Mouse (Mus musculus) forebrain, embryonic 12.5 days (tissue): ENCODE results near the gene Slc39a1. TPM values are rescaled to one million over a fixed set of nuclear protein-coding genes. Genes with fewer than 3 reads are reported as not detected.

Experiments
- ATAC-seq: fragments of 200-750 bp; cut with Nextera tagmentation; 2 replicates; pipeline ENCODE4 v1.8.0; 2017; ENCODE audit warnings: moderate TSS enrichment; ENCODE audit not compliant: low FRiP score
- H3K27ac ChIP-seq: fragments of 300-500 bp; sonication (generic); 2 replicates; pipeline ENCODE4 v1.5.1; 2016; ENCODE audit warnings: mild to moderate bottlenecking
- H3K27me3 ChIP-seq: fragments of 300-500 bp; sonication (generic); 2 replicates; pipeline ENCODE4 v1.6.1; 2016; ENCODE audit warnings: mild to moderate bottlenecking
- H3K36me3 ChIP-seq: fragments of 300-500 bp; sonication (generic); replicated peaks from 2 replicates; pipeline ENCODE4 v1.6.1; 2016; ENCODE audit warnings: mild to moderate bottlenecking
- H3K4me1 ChIP-seq: fragments of 300-500 bp; sonication (generic); 2 replicates; pipeline ENCODE4 v1.6.1; 2016
- H3K4me2 ChIP-seq: fragments of 300-500 bp; sonication (generic); 2 replicates; pipeline ENCODE4 v1.6.1; 2016; ENCODE audit warnings: mild to moderate bottlenecking, moderate library complexity
- H3K4me3 ChIP-seq: fragments of 300-500 bp; sonication (generic); replicated peaks from 2 replicates; pipeline ENCODE4 v1.5.1; 2016; ENCODE audit warnings: mild to moderate bottlenecking
- H3K9ac ChIP-seq: fragments of 300-500 bp; sonication (generic); 2 replicates; pipeline ENCODE4 v1.6.1; 2016; ENCODE audit warnings: mild to moderate bottlenecking
- H3K9me3 ChIP-seq: fragments of 300-500 bp; sonication (generic); 2 replicates; pipeline ENCODE4 v1.6.1; 2016
- WGBS: fragments of 180-500 bp; shearing (Covaris S2); methylation state at CpG from one replicate; pipeline ENCODE4 v1.1.7; 2016; 5-methylcytosine and 5-hydroxymethylcytosine counted together
- polyA plus RNA-seq: library from polyadenylated mRNA; unstranded; fragments of >200 nt; fragmentation: Nextera tagmentation; extraction: Ambion mirVana; gene quantifications from 2 replicates; pipeline ENCODE4 v1.2.1, GENCODE M21; 2016

The Slc39a1 gene
- polyA plus RNA-seq, 1 experiment from 2014 or later: 32.8 TPM

DNA sequence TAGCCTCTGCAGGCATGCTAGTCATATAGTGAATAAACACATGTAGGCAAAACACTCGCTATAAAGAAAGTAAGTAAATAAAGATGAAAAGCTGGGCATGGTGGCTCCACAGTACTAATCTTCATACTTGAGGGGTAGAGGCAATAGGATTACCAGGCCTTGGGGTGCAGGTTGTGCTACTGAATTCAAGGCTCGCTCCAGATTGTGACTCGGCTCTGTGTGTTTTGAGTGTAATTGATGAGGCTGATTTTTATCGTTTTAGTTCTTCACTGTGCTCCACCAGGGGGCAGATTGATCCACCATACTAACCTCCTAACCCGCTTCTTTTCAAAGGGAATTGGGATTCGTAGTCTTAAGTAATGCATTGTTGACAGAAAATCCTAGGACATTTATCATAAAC lies 27.9 kb upstream of the Slc39a1 start:
- Histone ChIP-seq H3K9me3 (no peaks in the 10 kb centered on the region), H3K4me2 (peak overlapping the region; percentile 69), H3K4me1 (peaks cover 18% of the 10 kb centered on the region), H3K9ac (peak overlapping the region; percentile 63), H3K36me3 (peaks cover 8% of the 10 kb centered on the region), H3K4me3 (peak overlapping the region; percentile 45), H3K27me3 (no peaks in the 10 kb centered on the region), H3K27ac (peak overlapping the region; percentile 61)
- WGBS: 12% methylated on average over 6 of the region's 6 CpGs
- peak; percentile 59 for ATAC-seq

DNA sequence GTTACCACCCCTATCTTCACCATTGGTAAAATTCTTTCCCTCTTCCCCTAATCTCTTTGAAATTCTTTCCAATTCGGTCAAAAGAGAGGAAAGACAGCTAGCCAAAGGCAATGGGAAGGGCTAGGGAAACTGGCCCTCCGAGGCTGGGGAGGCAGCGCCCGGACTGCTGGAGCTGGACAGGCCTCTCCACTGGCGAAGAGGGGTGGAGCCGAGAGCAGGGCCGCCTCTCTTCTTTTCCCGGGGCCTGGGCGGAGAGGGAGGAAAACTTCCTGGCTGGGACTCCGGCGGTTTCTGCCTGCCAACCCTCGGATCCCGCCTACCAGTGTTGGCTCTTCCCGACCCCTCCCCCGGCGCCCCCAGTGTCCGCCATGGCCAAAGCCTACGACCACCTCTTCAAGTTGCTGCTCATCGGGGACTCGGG lies 27.4 kb upstream of the Slc39a1 start:
- WGBS: 0% methylated on average over 20 of the region's 20 CpGs
- peaks cover 13% of the 10 kb centered on the region for H3K36me3 ChIP-seq
- no peaks in the 10 kb centered on the region for H3K27me3 ChIP-seq
- peak overlapping the region; percentile 63 for H3K9ac ChIP-seq
- no peaks in the 10 kb centered on the region for H3K9me3 ChIP-seq
- H3K4me3 ChIP-seq: peak overlapping the region; percentile 45
- peaks cover 18% of the 10 kb centered on the region for H3K4me1 ChIP-seq
- ATAC-seq: peak; percentile 76
- peak overlapping the region; percentile 69 for H3K4me2 ChIP-seq
- H3K27ac ChIP-seq: peak overlapping the region; percentile 61

DNA sequence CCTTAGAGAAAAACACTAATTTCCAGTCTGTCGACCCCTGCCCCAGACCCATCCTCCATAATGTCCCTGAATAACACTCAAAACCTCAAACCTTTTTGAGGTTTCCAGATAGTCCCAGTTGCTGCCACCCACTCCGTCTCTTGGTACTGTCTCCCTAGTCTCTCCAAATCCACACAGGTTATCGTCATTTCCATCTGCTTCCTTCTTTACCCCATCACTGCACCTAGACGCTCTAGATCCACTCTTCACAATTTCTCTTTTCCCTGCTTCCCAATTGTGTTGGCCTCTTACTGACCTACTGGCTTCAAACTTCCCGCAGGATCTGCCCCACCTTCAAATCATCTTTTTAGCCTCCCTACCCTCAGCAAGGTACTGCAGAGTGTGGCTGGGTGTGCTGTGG lies 26.8 kb upstream of the Slc39a1 start:
- peak overlapping the region; percentile 69 for H3K4me2 ChIP-seq
- no peak for ATAC-seq
- peak overlapping the region; percentile 45 for H3K4me3 ChIP-seq
- H3K9me3 ChIP-seq: no peaks in the 10 kb centered on the region
- no peak overlapping the region for H3K27ac ChIP-seq
- peaks cover 18% of the 10 kb centered on the region for H3K4me1 ChIP-seq
- H3K27me3 ChIP-seq: no peaks in the 10 kb centered on the region
- peak overlapping the region; percentile 63 for H3K9ac ChIP-seq
- peaks cover 17% of the 10 kb centered on the region for H3K36me3 ChIP-seq
- WGBS: 23% methylated on average over 5 of the region's 5 CpGs

DNA sequence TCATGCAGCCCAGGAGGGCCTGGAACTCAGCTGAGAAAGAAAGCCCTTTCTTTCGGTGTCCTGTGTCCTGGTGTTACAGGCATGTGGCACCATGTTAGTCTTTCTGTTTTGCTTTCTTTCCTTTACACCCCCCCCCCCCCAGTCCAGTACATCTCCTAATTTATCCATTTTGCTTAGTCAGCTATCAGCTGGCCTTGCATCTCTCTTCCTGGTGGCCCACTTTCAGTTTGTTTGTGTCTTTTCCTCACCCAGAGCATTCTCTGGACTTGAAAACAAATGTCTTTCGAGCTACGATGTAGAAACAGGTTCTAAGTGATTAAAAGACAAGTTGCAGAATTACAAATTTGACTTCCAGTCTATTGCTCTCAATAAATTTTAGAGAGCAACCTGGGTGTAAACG lies 25.5 kb upstream of the Slc39a1 start:
- H3K9me3 ChIP-seq: no peaks in the 10 kb centered on the region
- H3K27me3 ChIP-seq: no peaks in the 10 kb centered on the region
- no peak overlapping the region for H3K9ac ChIP-seq
- no peak overlapping the region for H3K4me3 ChIP-seq
- no peak overlapping the region for H3K4me2 ChIP-seq
- no peak for ATAC-seq
- no peak overlapping the region for H3K27ac ChIP-seq
- peaks cover 17% of the 10 kb centered on the region for H3K36me3 ChIP-seq
- 92% methylated on average over 4 of the region's 4 CpGs for WGBS
- peaks cover 18% of the 10 kb centered on the region for H3K4me1 ChIP-seq

DNA sequence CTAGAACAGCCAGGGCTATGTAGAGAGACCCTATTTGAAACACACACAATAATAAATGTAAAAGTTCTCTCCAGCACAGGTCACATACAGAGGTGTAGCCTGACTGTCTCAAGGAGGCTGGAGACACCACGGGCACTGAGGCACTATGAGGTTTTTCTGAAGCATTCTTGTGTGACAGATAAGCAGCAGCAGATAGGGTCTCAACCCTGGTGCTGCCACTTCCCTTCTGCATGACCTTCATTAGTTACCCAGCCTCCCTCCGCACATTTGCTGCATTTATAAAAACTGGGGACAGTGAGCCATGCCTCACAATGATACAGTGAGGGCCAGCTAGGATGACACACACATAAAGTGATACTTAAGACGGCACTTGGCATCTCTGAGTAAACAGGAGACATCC lies 25.0 kb upstream of the Slc39a1 start:
- 88% methylated on average over 3 of the region's 3 CpGs for WGBS
- ATAC-seq: no peak
- Histone ChIP-seq H3K4me2 (no peak overlapping the region), H3K9me3 (no peaks in the 10 kb centered on the region), H3K27me3 (no peaks in the 10 kb centered on the region), H3K4me1 (peaks cover 18% of the 10 kb centered on the region), H3K4me3 (no peak overlapping the region), H3K27ac (no peak overlapping the region), H3K36me3 (peaks cover 17% of the 10 kb centered on the region), H3K9ac (no peak overlapping the region)

DNA sequence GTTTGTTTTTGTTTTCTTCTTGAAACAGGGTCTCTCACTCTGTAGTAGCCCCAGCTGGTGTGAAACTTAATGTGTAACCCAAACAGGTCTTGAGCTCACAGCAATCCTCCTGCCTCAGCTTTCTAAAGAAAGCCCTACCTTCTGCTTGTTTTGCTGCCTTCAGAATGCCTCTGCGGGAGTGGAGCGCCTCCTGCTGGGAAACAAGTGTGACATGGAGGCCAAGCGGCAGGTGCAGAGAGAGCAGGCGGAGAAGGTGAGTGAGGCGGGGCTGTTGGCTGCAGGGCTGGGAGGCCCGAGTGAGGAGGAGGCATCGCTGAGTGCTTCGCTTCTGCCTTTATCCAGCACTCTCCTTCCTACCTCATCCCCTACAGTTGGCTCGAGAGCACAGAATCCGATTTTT lies 23.6 kb upstream of the Slc39a1 start:
- no peak overlapping the region for H3K4me3 ChIP-seq
- 83% methylated on average over 10 of the region's 10 CpGs for WGBS
- H3K27me3 ChIP-seq: no peaks in the 10 kb centered on the region
- no peak overlapping the region for H3K9ac ChIP-seq
- H3K27ac ChIP-seq: no peak overlapping the region
- H3K4me2 ChIP-seq: no peak overlapping the region
- H3K36me3 ChIP-seq: peaks cover 17% of the 10 kb centered on the region
- H3K4me1 ChIP-seq: peaks cover 18% of the 10 kb centered on the region
- ATAC-seq: no peak
- no peaks in the 10 kb centered on the region for H3K9me3 ChIP-seq

DNA sequence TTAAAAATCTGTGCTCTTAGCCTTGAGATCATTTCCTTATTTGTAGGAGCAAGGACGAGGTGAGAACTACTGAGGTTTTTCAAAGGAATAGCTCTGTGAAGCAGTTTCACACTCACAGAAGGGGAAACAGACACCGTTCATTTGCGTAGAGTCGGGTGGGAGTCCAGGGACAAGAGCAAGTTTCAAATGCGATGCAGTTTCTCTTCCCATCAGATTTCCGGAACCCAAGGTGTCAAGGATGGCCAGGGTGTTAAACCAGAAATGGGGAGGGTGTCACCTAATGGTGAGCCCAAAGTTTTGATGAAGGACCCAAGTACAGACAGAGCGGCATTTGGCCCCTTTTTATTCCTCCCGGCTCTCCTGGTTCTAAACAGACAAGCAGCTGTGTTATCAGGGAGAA lies 16.9 kb upstream of the Slc39a1 start:
- peak overlapping the region; percentile 79 for H3K4me2 ChIP-seq
- peaks cover 22% of the 10 kb centered on the region for H3K36me3 ChIP-seq
- H3K27me3 ChIP-seq: no peaks in the 10 kb centered on the region
- WGBS: 20% methylated on average over 8 of the region's 8 CpGs
- peak overlapping the region; percentile 88; the same call in 1 of the 2 replicates for H3K27ac ChIP-seq
- H3K9me3 ChIP-seq: no peaks in the 10 kb centered on the region
- no peak; the same call in 1 of the 2 replicates for ATAC-seq
- peak overlapping the region; percentile 75 for H3K9ac ChIP-seq
- peak overlapping the region; percentile 61 for H3K4me3 ChIP-seq
- peaks cover 13% of the 10 kb centered on the region for H3K4me1 ChIP-seq

DNA sequence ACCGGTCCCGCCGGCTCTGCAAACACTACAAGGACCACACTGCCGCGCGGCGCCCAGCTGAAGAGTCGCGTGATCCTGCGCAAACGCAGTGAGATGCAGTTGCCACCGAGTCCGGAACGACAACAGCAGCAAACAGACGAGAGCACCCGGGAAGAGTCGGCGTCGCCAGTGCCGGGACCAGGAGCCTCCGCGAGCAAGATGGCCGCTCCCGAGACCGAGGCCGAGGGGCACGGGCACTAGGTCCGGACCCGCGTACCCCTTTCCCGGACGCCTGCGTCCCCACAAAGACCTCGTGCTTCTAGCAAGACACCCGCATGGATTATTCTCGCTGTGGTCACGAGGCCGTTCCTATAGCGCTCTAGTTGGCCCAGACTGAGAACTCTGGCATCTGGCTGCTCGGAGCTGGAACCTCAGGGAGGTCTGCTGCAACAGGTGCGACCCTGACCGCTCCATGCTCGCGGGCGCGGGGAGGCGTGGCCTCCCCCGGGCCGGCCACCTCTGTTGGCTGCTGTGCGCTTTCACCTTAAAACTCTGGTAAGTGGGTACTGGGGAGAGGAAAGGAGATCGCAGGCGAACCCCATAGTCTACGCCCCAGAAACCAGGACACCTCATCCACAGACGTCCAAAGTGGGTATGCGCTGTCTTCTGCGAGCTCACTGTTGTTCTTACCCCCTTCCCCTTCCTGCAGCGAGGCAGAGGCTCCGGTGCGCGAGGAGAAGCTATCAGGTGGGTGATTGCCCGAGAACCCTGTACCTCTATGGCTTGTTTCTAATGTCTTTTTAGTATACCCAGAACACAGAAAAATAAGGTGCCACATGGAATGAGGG lies 16.3 kb upstream of the Slc39a1 start, which contains the start of gene Jtb:
TSS of gene Jtb (plus strand) at position 91 of the 827 bp plus-strand sequence.
- WGBS: under 1% methylated on average over 61 of the region's 61 CpGs
- no peaks in the 10 kb centered on the region for H3K9me3 ChIP-seq
- H3K4me1 ChIP-seq: peaks cover 13% of the 10 kb centered on the region
- H3K4me2 ChIP-seq: peak within 1 kb of the TSS; percentile 79
- peak within 1 kb of the TSS; percentile 75 for H3K9ac ChIP-seq
- H3K4me3 ChIP-seq: peak within 1 kb of the TSS; percentile 61
- H3K27me3 ChIP-seq: no peaks in the 10 kb centered on the region
- H3K36me3 ChIP-seq: peaks cover 27% of the 10 kb centered on the region
- ATAC-seq: peak; percentile 97
- peak within 1 kb of the TSS; percentile 88 for H3K27ac ChIP-seq

DNA sequence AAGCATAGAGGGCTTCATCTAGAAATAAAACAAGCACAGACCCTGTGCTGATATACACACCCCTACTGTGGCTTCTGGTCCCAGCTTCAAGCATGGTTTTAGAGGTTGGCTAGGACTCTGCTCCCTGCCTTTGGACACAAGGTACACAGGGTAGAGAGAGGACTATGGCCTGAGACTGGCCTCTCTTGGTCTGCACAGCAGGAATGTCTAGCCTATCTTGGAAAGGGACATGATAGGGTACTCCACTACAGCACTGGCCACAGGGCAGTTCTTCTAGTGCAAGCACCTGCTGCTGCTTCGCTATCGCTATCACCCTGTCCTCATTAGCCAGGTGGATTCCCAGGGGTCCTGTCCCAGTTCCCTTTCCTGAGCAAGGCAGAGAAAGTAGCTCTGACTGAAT lies 6.7 kb upstream of the Slc39a1 start:
- WGBS: 87% methylated on average over 2 of the region's 2 CpGs
- peaks cover 3% of the 10 kb centered on the region; the same call in 1 of the 2 replicates for H3K36me3 ChIP-seq
- peaks cover 18% of the 10 kb centered on the region for H3K4me1 ChIP-seq
- H3K4me3 ChIP-seq: no peak overlapping the region
- no peak for ATAC-seq
- H3K9ac ChIP-seq: no peak overlapping the region
- no peaks in the 10 kb centered on the region for H3K9me3 ChIP-seq
- no peak overlapping the region for H3K4me2 ChIP-seq
- no peak overlapping the region for H3K27ac ChIP-seq
- no peaks in the 10 kb centered on the region for H3K27me3 ChIP-seq

DNA sequence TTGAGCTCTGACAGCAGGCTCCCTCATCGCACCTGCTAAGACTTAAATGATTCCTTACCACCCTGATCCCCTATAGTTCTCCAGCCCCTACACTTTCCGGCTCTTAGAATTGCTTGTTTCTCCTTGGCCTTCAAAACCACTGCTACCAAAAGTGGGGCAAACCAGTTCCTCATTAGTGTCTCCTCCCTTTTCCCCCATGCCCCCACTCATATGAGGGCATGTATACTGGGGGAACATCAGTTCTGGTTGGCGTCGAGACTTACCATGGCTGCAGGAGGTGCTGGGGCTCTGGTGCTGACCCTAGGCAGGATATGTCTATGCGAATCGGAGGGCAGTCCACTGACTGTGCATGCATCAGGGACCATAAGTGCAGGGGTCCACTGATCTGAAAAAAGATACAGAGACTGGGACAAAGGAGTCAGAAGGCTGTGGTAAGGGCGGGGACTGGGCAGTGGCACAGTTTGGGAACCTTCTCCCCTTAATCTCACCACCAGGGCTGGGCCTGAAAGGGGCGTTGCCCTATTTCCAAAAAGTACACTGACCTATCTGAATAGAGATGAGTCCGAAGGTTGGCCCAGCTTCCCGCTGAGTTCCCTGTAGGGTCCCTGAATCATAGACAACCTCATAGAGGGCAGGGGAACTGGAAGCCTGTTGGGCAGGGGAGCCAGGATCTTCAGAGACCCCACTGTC lies 6.2 kb upstream of the Slc39a1 start:
- Histone ChIP-seq H3K4me2 (no peak overlapping the region), H3K4me1 (peaks cover 18% of the 10 kb centered on the region), H3K27me3 (no peaks in the 10 kb centered on the region), H3K27ac (no peak overlapping the region), H3K9me3 (no peaks in the 10 kb centered on the region), H3K9ac (no peak overlapping the region), H3K36me3 (no peaks in the 10 kb centered on the region), H3K4me3 (no peak overlapping the region)
- no peak for ATAC-seq
- 86% methylated on average over 10 of the region's 10 CpGs for WGBS

DNA sequence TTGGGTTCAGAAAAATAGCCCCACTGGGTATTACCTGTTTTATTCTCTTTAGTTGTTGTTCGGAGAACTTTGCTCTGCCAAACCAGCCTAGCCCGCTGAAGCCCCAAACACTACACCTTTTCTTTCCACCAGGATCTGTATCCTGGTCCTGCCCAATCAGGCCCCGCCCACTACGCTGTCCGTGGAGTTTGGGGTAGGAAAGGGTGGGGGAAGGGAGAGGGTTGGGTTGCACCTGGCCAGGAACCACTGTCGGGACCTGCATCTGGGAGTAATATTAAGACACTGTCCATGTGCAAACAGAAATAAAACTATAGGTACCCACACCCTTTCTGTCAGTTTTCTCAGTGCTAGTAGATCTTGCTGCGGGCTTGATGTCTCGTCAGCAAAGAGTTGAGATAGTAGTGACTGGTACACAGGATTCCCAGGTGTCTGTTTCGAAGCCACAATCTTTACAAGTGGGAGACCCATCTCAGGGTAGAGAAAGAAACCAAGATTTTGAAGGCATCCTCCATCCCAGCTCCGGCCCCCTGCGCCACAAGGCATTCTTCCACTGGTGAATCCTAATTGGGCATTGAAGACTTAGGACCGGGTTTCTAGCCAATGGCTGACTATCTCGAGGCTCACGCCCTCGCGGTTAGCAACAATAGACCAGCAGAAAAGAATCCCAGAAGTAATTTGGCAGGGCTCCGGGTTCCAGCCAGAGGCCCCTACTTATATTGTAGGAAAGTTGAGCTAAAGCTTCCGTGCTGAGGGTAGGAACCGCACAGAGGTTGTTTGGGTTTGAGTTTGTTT lies 4.8 kb upstream of the Slc39a1 start, which contains the start of gene Creb3l4:
TSS of gene Creb3l4 (minus strand) at position 529 of the 792 bp plus-strand sequence.
- Histone ChIP-seq H3K4me2 (peak within 1 kb of the TSS; percentile 69), H3K4me1 (peaks cover 21% of the 10 kb centered on the region), H3K9ac (peak within 1 kb of the TSS; percentile 36; the same call in 1 of the 2 replicates), H3K27ac (peak within 1 kb of the TSS; percentile 84), H3K4me3 (peak within 1 kb of the TSS; percentile 37), H3K9me3 (no peaks in the 10 kb centered on the region), H3K27me3 (no peaks in the 10 kb centered on the region), H3K36me3 (no peaks in the 10 kb centered on the region)
- 1% methylated on average over 19 of the region's 19 CpGs for WGBS
- ATAC-seq: peak; percentile 73

DNA sequence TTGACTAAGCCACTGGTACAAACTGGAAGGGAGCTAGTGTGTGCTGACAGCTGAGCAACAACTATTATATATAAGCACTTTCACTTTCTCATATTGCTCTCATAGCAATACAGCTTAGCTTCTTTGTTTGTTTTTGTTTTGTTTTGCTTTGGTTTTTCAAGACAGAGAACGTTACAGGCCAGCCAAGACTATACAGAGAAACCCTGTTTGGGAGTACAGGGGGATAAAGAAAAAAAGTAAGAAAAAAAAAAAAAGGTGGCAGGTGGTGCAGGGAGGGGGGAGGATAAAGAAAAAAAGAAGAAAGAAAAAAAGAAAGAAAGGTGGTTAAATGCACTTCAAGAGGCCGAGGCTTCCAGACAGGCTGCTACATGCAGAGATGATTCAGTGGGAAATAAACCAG lies 2.6 kb upstream of the Slc39a1 start:
- Histone ChIP-seq H3K9ac (no peak overlapping the region), H3K27me3 (no peaks in the 10 kb centered on the region), H3K4me3 (no peak overlapping the region), H3K27ac (no peak overlapping the region), H3K9me3 (no peaks in the 10 kb centered on the region), H3K4me1 (peaks cover 34% of the 10 kb centered on the region), H3K36me3 (peaks cover 7% of the 10 kb centered on the region), H3K4me2 (no peak overlapping the region)
- WGBS: 72% methylated on average over 2 of the region's 2 CpGs
- ATAC-seq: no peak
